Mouse (Mus musculus): ENCODE measurements around the gene Asf1a. TPM values are rescaled to one million over a fixed set of nuclear protein-coding genes. Genes with fewer than 3 reads are reported as not detected.
"Not testable (repeated sequence)": the region's sequence is repeated elsewhere in the genome, so short reads cannot be mapped to it uniquely, and the experiment has no call there.

Asf1a gene
- polyA plus RNA-seq, 1 experiment = 21.3 TPM

DNA sequence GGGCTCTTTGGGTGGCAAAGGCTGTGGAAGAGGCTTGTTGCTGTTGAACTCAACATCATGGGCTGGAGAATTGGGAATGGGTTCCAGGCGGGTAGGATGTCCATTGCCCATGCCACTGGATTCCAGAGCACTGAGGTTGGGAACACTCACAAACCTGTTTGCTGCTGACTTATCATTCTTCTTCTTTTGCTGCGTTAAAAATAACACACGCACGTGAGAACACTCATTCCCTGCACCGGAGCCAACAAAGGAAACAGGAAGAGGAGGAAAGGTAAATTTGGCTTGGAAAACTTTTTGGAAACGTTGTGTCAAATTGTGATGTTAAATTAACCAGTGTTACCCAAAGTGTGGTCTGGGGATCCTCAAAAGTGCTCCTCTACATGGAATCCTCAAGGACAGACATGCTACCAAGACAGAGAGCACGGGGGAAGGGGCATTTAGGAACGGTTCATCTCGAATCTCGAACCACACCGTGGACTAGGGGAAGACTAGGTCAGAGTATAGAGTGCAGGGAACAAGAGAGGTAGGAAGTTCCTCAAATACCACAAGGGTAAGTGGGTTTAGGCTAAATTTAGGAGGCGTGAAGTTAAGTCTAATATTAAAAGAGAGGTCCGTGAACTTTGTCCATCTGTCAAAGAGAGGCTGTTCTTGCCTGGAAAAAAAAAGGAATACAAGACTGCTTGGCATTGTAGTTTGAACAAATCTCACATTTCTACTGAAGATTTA lies 38.9 kb downstream of the Asf1a start:
- no peak for TF ChIP-seq USF1 (IDR thresholded peaks at IDR 0.05; ENCODE audit: low read depth)
- TF ChIP-seq MAX (IDR thresholded peaks at IDR 0.05) = no peak
- no peak for TF ChIP-seq FOSL1 (IDR thresholded peaks at IDR 0.05; ENCODE audit: insufficient read depth, low read length, poor library complexity, severe bottlenecking)
- TF ChIP-seq CEBPB (IDR thresholded peaks at IDR 0.05; ENCODE audit: low read depth) = no peak
- no peak for TF ChIP-seq MYOD1 (IDR thresholded peaks at IDR 0.05; ENCODE audit: control insufficient read depth, insufficient read length, low read depth)
- no peak for TF ChIP-seq MYOG (IDR thresholded peaks at IDR 0.05; ENCODE audit: control insufficient read depth, extremely low read depth, insufficient read length)
- no peak for TF ChIP-seq CTCF (IDR thresholded peaks at IDR 0.05; ENCODE audit: control insufficient read depth, insufficient read depth, insufficient read length)
- Histone ChIP-seq H3ac (ENCODE audit: control insufficient read depth, insufficient read length, low read depth) (no peak overlapping the region), H3K36me3 (ENCODE audit: control insufficient read depth, insufficient read depth) (no peaks in the 10 kb centered on the region), H3K4me3 (ENCODE audit: insufficient read depth, poor library complexity, severe bottlenecking) (no peak overlapping the region), H3K27me3 (ENCODE audit: control insufficient read depth, insufficient read depth, insufficient read length) (no peaks in the 10 kb centered on the region), H3K79me2 (ENCODE audit: control insufficient read depth, insufficient read depth) (no peaks in the 10 kb centered on the region), H3K79me3 (ENCODE audit: low read depth) (no peaks in the 10 kb centered on the region)

GRCm38 (mm10) chr10:53641507-53641906 lies 45.0 kb downstream of the Asf1a start:
- Histone ChIP-seq H3K79me3 (ENCODE audit: low read depth) (no peaks in the 10 kb centered on the region), H3ac (ENCODE audit: control insufficient read depth, insufficient read length, low read depth) (no peak overlapping the region), H3K4me3 (ENCODE audit: insufficient read depth, poor library complexity, severe bottlenecking) (no peak overlapping the region), H3K36me3 (ENCODE audit: control insufficient read depth, insufficient read depth) (no peaks in the 10 kb centered on the region), H3K27me3 (ENCODE audit: control insufficient read depth, insufficient read depth, insufficient read length) (no peaks in the 10 kb centered on the region), H3K79me2 (ENCODE audit: control insufficient read depth, insufficient read depth) (no peaks in the 10 kb centered on the region)
- TF ChIP-seq MYOD1 (IDR thresholded peaks at IDR 0.05; ENCODE audit: control insufficient read depth, insufficient read length, low read depth) (no peak), FOSL1 (IDR thresholded peaks at IDR 0.05; ENCODE audit: insufficient read depth, low read length, poor library complexity, severe bottlenecking) (no peak), USF1 (IDR thresholded peaks at IDR 0.05; ENCODE audit: low read depth) (no peak)

DNA sequence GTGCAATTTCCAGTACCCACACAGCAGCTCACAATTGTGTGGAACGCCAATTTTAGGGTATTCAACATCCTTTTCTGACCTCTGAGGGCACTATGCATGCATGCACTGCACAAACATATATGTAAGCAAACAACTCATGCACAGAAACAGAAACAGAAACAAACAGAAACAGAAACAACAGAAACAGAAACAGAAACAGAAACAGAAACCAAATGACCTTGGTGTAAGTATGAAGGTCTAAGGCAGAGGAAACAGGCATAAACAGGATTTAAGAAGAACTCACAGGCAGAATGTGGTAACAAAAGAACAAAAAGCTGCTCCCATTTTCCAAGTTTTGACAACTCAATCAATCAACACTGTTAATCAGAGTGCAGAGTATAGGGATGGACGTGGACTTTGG lies 54.1 kb downstream of the Asf1a start:
- no peaks in the 10 kb centered on the region for H3K27me3 ChIP-seq (ENCODE audit: control insufficient read depth, insufficient read depth, insufficient read length)
- H3ac ChIP-seq (ENCODE audit: control insufficient read depth, insufficient read length, low read depth) = no peak overlapping the region
- no peaks in the 10 kb centered on the region for H3K79me3 ChIP-seq (ENCODE audit: low read depth)
- no peaks in the 10 kb centered on the region for H3K36me3 ChIP-seq (ENCODE audit: control insufficient read depth, insufficient read depth)
- no peak overlapping the region for H3K4me3 ChIP-seq (ENCODE audit: insufficient read depth, poor library complexity, severe bottlenecking)
- no peak for TF ChIP-seq CEBPB (IDR thresholded peaks at IDR 0.05; ENCODE audit: low read depth)
- TF ChIP-seq CTCF (IDR thresholded peaks at IDR 0.05; ENCODE audit: control insufficient read depth, insufficient read depth, insufficient read length) = no peak
- no peaks in the 10 kb centered on the region for H3K79me2 ChIP-seq (ENCODE audit: control insufficient read depth, insufficient read depth)

GRCm38 (mm10) chr10:53654239-53654638 lies 57.7 kb downstream of the Asf1a start:
- not testable (repeated sequence) for H3K36me3 ChIP-seq (ENCODE audit: control insufficient read depth, insufficient read depth); H3K4me3 ChIP-seq (ENCODE audit: insufficient read depth, poor library complexity, severe bottlenecking); H3K79me2 ChIP-seq (ENCODE audit: control insufficient read depth, insufficient read depth); H3ac ChIP-seq (ENCODE audit: control insufficient read depth, insufficient read length, low read depth); H3K79me3 ChIP-seq (ENCODE audit: low read depth); H3K27me3 ChIP-seq (ENCODE audit: control insufficient read depth, insufficient read depth, insufficient read length)

Other genes with a start within 250 kb of the Asf1a start
- gene Cep85l, start 216.8 kb upstream of the Asf1a start, polyA plus RNA-seq (2012; fragmentation: generic; extraction: Trizol) = 0.32 TPM
- gene Mcm9, start 33.7 kb downstream of the Asf1a start, polyA plus RNA-seq (2012; fragmentation: generic; extraction: Trizol) = 3.9 TPM
- not detected for gene Fam184a, start 154.4 kb downstream of the Asf1a start, polyA plus RNA-seq (2012; fragmentation: generic; extraction: Trizol)